Mouse (Mus musculus) c-Kit-positive CD71-negative TER-119-negative erythroid progenitor cells, embryonic 14.5 days (primary cell): ENCODE data around the gene Lgi4.

Source experiments
- DNase-seq: peaks from one replicate; pipeline ENCODE4 v3.0.0-alpha.2; 2013; ENCODE audit warnings: low read depth

Gene Lgi4

GRCm38 (mm10) chr7:31059108-31059507, at the start of gene Lgi4:
TSS of gene Lgi4 (plus strand) at chr7:31059342.
- no peak for DNase-seq

- DNase-seq = no peak
These were observed 46.2 kb upstream of the Lgi4 start for GRCm38 (mm10) chr7:31012971-31013370.

GRCm38 (mm10) chr7:31017104-31017901, 41.8 kb upstream of the Lgi4 start:
- no peak for DNase-seq

- no peak for DNase-seq
These were observed 30.5 kb upstream of the Lgi4 start for GRCm38 (mm10) chr7:31028609-31029008.

DNA sequence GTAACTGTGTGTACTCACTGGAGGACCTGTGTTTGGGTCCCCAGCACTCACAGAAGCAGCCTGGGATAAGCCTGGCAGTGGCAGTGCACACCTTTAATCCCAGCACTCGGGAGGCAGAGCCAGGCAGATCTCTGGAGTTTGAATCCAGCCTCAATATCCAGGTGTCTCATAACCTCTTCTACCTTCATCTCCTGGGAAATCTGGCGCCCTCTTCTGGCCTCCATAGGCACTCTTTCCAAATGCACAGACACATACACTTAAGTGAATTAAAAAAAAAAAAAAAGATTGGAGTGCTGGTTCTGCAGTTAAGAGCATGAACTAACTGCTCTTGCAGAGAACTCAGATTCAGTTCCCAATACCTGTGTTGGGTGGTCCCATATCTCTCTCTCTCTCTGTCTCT, 28.4 kb upstream of the Lgi4 start:
- no peak for DNase-seq

- no peak for DNase-seq
These were observed 27.4 kb upstream of the Lgi4 start for GRCm38 (mm10) chr7:31031731-31032130.

- no peak for DNase-seq
These were observed 25.6 kb upstream of the Lgi4 start for GRCm38 (mm10) chr7:31033409-31034165.

DNA sequence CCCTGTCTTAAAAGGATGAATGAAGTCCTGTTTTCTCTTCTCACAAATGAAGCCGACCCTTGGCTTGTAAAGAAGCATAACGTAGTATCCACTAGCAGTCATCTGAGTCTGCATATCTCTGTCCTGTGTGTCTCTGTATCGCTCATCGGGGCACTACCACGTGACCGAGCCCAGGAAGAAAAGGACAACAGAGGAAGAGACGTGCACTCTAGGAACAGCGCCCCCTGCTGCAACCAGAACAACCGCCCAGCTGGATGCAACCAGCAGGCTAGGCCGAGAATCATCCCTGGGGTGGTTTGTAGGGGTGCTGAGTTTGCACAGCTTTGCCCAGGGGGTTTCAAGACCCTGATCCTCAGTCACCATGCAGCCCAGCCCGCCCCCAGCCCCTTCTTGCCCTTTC, 24.4 kb upstream of the Lgi4 start:
- DNase-seq = no peak

- no peak for DNase-seq
These were observed 23.9 kb upstream of the Lgi4 start for GRCm38 (mm10) chr7:31035291-31035690.

DNA sequence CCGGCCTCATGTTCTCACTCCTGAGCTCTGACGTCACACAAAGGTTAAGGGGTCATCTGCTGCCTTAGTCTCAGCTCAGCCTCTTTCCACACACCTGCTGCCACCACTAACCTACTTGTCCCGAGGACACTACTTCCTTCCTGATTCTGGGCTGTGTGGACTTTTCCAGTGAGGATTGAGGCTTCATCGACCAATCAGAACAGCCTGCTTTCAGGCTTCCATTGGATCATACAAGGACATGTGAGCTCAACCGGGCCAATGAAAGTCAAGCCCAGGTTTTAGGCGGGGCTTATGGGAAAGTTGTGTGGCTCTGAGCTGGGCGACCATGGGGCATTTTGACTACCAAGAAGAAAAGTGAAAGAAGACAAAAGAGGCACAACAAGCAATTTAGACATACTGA, 22.2 kb upstream of the Lgi4 start:
- no peak for DNase-seq

DNA sequence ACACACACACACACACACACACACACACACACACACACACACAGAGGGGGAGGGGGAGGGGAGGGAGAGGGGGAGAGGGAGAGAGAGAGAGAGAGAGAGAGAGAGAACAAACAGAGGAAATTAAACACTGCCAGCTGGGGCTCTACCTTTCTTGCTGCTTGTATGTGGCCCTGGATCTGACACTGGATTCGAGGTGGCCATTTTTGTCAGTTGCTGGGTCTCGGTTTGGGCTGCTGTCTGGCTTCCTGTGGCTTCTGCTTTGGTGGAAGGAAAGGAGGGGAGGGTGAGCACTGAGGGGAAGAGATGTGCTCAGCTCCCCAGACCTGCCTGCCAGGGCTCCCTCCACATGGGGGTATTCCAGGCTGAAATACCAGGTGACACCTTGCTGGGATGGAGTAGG, 21.5 kb upstream of the Lgi4 start:
- no peak for DNase-seq

- DNase-seq = no peak
These were observed 20.1 kb upstream of the Lgi4 start for GRCm38 (mm10) chr7:31039011-31039410.

DNA sequence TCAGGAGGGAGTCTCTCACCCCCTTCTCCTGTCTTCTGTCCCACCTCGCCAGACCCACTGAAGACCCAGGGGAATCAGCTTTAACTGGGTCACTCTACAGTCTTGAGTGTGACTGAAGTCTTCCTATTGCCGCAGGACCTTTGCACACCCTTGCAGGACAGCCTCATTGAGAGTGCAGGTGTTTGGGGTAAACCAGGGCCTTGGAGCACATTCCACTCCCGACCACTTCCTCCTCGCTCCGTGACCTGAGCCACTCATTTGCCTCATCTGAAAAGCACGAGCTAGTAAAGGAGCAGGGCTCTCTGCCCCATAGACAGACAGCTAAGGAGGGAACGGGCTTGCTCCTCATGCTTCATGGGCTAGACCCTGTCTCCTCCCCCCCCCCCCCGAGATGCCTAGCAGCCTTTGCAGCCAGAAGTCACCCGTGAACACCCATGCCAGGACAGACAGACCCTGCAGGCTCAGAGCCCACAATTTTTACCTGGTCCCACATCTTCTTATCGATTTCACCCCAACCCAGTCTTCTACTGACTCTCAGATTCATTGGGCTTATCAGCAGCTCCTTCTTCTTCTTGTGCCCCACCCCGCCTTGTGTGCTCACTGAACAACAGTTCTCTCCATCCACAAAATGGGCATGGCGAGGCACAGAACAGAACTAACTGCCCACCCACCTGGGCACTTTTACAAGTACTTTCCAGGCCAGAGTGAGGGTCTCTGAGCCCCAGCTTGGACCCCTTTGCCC, 18.7 kb upstream of the Lgi4 start:
- no peak for DNase-seq

DNA sequence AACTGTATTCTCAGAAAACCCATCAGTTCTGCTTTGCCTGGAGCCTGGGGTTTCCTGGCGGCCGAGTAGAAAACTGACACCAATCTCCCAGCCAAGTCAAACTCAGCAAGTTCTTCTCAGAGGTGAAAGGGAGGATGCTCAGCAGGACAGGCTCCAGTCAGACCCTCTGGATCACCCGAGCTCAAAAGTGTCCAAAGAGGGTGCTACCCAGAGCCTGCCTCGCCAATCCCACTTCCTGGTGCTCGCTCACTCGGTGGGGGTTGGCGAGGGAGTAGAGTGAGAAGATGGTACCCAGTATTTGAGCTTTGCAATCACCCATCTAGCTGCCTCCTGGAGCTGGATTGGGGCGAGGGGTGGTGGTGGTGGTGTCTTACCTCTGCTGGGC, 18.1 kb upstream of the Lgi4 start:
- DNase-seq = no peak

DNA sequence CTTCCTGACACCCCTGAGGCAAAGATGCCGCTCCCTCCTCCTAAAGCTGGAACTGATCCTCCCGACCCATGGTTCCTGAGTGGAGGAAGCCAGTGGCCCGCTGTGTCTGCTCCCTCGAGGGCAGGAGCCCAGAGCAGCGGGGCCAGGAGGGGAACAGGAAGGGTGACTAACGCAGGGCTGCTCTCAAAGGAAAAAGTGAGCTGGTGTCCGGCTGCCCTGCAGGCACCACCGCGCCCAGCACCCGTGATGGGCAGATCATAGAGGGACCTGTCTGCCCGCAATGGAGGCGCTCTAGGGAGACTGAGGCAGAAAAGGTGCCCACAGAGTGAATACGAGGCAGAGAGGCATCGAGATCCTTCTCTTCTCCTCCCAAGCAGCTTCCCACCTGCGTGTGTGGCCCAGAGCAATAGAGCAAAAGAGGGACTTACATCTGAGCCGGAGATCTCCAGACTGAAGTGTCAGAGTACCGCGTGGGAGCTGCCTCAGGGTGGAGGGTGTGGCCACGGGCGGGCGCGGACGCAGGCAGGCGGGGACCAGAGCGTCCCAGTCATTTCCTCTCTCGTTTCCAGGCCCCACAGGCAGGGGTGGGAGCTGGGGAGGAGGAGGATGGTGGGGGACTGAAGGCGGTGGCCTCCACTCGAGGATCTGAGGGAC, 17.4 kb upstream of the Lgi4 start:
- DNase-seq = no peak

GRCm38 (mm10) chr7:31042431-31042910, 16.7 kb upstream of the Lgi4 start, which contains the start of gene Fxyd5:
TSS of gene Fxyd5 (minus strand) at chr7:31042481.
- DNase-seq = no peak

DNA sequence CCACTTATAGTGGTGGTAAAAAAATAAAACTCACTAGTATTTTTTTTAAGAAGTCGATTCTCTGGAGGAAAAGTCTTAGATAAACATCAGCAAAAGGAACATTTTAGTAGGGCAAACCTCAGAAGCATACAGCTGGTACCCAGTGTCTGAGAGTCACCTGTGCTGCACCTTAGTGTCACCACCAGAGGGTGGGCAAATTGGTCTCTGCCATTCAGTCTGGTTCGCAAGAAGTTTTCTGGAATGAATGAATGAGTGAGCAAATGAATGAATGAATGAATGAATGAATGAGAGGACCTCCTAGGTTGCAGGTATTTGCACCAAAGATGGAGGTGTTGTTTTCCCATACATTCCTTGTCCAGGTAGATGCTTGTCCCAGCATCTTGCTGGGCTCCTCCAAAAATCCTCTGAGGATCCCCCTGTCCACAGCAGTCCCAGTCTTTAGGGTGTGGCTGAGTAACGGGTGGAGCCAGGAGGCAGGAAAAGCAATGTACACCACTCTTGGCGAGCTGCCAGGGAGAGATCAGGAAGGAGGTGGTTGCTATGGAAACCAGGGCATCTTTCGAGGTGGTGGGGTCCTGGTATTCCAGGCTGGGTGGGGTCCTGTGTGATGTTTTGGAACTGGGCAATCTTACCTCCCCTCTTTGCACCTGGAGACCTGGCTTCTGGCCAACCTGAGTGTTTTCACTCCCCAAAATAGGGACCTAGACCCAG, 9.9 kb upstream of the Lgi4 start:
- no peak for DNase-seq

DNA sequence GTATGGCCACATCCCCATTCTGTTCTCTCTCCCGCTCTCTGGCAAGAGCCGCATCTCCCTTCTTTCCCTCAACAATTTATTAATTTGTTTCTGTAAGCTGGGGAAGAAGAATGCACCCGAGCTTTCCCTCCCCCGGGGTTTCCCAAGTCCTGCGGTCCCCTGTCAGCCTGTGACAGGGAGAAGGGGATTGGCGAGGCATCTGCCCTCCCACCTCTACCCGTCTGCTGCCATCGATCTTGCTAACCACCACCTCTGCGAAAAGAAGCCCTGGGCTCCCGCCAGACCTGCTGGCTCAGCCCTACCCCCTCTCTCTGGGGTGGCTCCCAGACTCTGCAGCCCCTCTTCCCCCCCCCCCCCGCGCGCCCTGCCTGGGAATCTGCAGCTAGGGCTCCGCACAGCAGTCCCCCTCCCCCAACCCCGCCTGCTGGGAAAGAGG, 9.3 kb upstream of the Lgi4 start:
- DNase-seq = no peak

- DNase-seq = no peak
These were observed 8.7 kb upstream of the Lgi4 start for GRCm38 (mm10) chr7:31050487-31050886.

DNA sequence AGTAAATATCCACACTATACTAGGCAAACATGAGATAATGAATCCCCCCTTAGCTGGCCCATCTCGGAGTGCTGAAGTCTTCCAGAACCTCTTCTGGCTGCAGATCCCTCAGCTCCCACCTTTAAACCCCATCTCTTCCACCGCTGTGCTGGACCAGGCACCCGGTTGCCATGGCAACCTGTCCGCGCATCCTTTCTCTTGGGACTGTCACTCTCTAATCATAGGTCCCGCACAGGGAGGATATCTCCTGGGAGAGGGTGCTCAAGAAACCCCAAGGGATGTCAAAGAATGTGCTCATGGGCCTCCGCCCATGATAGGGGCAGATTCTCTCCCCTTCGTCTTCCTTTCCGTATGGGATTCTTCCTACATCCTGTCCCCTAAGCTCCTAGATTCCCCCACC, 8.2 kb upstream of the Lgi4 start:
- no peak for DNase-seq

DNA sequence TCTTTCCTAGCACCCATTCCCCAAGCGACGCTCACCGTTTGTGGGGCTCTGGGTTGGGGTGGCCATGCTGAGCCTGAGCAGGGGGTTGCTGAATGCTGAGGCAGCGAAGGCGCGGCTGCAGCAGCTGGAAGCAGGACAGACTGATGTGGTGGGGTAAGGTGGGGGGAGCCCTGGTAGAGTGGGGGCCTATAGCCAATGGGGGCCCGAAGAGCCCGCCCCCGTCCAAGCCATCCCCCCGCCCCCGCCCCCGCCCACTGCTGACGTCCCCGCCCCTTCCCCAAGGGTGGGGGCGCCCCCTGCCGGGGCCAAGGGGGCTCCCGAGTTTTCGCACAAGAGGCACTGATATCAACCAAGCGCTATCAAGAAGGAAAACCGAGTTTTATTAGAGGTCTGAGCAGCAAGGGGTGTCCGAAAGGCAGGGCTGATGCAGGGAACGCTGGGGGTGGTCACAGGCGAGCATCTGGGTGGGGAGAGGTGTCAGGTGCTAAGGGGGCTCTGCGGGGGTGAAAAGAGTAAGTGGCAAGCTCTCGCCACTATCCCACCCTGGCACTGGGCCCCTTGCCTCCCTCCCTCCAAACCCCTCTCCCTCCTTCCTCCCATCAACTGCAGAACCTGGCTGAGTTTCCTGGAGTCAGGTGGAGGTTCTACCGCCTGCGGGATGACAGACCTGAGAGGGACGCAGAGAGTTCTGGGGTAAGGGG, 7.7 kb upstream of the Lgi4 start, which contains the start of gene Fxyd7:
Gene Fxyd7 (minus strand): TSS at position 147 of the 701 bp plus-strand sequence.
- DNase-seq = no peak
